Mouse (Mus musculus) retina, embryonic 14.5 days (tissue): ENCODE data around the gene Faap20.
A peak's percentile ranks its signal among the peaks of the same experiment; 100 is the strongest.

Source experiments
- DNase-seq: peaks from one replicate; pipeline ENCODE4 v3.0.0-alpha.2; 2015; ENCODE audit warnings: low spot score

Faap20 gene

GRCm38 (mm10) chr4:155221106-155221505 is 28.5 kb upstream of the Faap20 start:
- peak; percentile 11 for DNase-seq

GRCm38 (mm10) chr4:155221599-155222551 is 27.7 kb upstream of the Faap20 start:
- DNase-seq = peak; percentile 53

- DNase-seq = no peak
Observed at GRCm38 (mm10) chr4:155222552-155222840, 27.1 kb upstream of the Faap20 start, which contains the start of gene Ski. Gene Ski, minus strand, starts transcription at chr4:155222592.

GRCm38 (mm10) chr4:155222841-155223593 is 26.6 kb upstream of the Faap20 start:
- DNase-seq = peak; percentile 99

- DNase-seq = no peak
Observed at GRCm38 (mm10) chr4:155223594-155224528, 25.7 kb upstream of the Faap20 start.

- DNase-seq = no peak
Observed at GRCm38 (mm10) chr4:155225918-155226317, 23.7 kb upstream of the Faap20 start.

GRCm38 (mm10) chr4:155227986-155228385 is 21.6 kb upstream of the Faap20 start:
- DNase-seq = no peak

GRCm38 (mm10) chr4:155228461-155228860 is 21.1 kb upstream of the Faap20 start:
- no peak for DNase-seq

GRCm38 (mm10) chr4:155233878-155234277 is 15.7 kb upstream of the Faap20 start:
- no peak for DNase-seq

GRCm38 (mm10) chr4:155234371-155235310 is 15.0 kb upstream of the Faap20 start:
- DNase-seq = no peak

- DNase-seq = peak; percentile 76
Observed at GRCm38 (mm10) chr4:155235311-155236119, 14.1 kb upstream of the Faap20 start.

- no peak for DNase-seq
Observed at GRCm38 (mm10) chr4:155236737-155237385, 12.7 kb upstream of the Faap20 start.

- no peak for DNase-seq
Observed at GRCm38 (mm10) chr4:155238276-155238675, 11.3 kb upstream of the Faap20 start.

- no peak for DNase-seq
Observed at GRCm38 (mm10) chr4:155239494-155239893, 10.1 kb upstream of the Faap20 start.

- DNase-seq = no peak
Observed at GRCm38 (mm10) chr4:155241789-155242188, 7.8 kb upstream of the Faap20 start.

- no peak for DNase-seq
Observed at GRCm38 (mm10) chr4:155242292-155242691, 7.3 kb upstream of the Faap20 start.

- DNase-seq = no peak
Observed at GRCm38 (mm10) chr4:155243233-155243632, 6.4 kb upstream of the Faap20 start.

- no peak for DNase-seq
Observed at GRCm38 (mm10) chr4:155245770-155246492, 3.7 kb upstream of the Faap20 start.

GRCm38 (mm10) chr4:155246691-155247105 is 2.9 kb upstream of the Faap20 start:
- DNase-seq = no peak
